Mouse (Mus musculus) thymus, adult 2 months (tissue): ENCODE measurements around the gene Lmtk3.

ENCODE experiments used
- CTCF ChIP-seq: fragments of 200-500 bp; IDR thresholded peaks from 2 replicates; pipeline ENCODE4 v1.5.1; 2012; ENCODE audit warnings: mild to moderate bottlenecking, control low read depth, low read length, moderate library complexity, borderline replicate concordance; ENCODE audit not compliant: control insufficient read depth, poor library complexity, insufficient read depth; ENCODE audit errors: extremely low read depth
- POLR2A ChIP-seq: fragments of 200-500 bp; IDR thresholded peaks from 2 replicates; pipeline ENCODE4 v1.6.1; 2012; ENCODE audit warnings: mild to moderate bottlenecking, low read length, control low read depth, moderate library complexity; ENCODE audit not compliant: control insufficient read depth, poor library complexity, insufficient read depth; ENCODE audit errors: extremely low read depth

DNA sequence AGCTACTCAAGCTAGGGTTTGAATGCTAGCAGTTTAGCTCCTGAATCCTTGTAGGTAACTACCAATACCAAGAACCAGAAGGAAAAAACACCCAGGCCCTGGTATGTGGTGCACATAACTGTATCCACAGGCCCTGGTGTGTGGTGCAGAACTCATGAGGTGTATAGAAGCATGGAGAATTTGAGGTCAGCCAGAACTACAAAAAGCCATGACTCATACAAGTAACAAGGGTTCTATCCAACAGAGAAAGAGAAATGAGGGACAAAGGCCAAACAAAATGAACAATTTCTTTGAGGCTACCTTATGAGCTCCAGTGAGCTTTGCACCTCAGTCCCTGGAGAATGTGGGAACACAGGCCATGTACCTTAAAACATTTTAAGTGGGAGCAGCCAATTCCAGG lies 37.4 kb downstream of the Lmtk3 start:
- no peak for TF ChIP-seq POLR2A
- no peak for TF ChIP-seq CTCF
